Mouse (Mus musculus) cerebellum, adult (tissue): ENCODE data around the gene Pcyt1a.

Experiments used
- ATAC-seq: cut with Nextera tagmentation; 2 replicates; pipeline ENCODE4 v1.9.2; 2017; ENCODE audit warnings: mild to moderate bottlenecking, moderate library complexity, mixed read lengths; ENCODE audit not compliant: insufficient number of reproducible peaks, low FRiP score, low TSS enrichment

The Pcyt1a gene

DNA sequence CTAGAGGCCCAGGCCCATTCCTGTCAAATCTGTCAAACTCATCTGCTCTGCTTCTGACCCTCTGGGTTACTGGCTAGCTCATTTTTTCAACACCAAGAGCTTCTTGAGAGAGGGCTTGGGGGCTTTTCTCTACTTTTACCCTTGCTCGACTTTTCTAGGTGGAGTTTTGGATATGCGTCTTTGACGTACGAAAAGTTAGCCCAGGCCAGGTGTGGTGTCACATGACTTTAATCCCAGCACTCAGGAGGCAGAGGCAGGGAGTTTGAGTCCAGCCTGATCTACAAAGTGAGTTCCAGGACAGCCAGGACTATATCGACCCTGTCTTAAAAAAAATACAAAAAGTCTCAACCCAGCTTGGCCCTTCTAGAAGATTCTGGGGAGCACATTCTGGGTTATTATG lies 77.3 kb downstream of the Pcyt1a start:
- ATAC-seq, result no peak

DNA sequence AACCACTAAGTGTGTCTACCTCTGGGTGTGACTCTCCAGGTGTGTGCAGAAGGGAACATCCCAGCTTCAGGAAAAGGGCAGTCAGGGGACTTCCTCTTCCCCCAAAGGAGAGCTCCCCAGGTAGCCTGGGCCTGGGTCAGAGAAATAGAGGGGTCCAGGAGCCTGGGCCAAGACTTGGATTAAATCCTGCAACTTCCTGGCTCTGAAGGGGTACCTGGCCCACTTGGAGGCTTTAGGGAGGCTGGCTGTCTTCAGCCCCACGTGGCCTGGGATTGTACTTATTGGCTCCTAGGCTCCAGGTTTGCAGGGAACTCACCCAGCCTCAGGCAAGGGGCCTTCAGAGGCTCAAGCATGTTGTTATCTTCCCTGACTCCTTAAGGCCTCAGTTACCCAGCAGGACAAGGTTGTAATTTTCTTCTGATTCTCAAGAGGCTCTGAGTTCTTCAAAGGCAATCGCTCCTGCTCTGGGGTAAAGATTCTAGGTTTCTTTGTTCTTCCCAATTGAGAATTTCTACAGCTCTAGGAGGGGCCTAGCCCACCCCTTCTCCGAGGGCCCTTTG lies 77.9 kb downstream of the Pcyt1a start:
- no peak for ATAC-seq

DNA sequence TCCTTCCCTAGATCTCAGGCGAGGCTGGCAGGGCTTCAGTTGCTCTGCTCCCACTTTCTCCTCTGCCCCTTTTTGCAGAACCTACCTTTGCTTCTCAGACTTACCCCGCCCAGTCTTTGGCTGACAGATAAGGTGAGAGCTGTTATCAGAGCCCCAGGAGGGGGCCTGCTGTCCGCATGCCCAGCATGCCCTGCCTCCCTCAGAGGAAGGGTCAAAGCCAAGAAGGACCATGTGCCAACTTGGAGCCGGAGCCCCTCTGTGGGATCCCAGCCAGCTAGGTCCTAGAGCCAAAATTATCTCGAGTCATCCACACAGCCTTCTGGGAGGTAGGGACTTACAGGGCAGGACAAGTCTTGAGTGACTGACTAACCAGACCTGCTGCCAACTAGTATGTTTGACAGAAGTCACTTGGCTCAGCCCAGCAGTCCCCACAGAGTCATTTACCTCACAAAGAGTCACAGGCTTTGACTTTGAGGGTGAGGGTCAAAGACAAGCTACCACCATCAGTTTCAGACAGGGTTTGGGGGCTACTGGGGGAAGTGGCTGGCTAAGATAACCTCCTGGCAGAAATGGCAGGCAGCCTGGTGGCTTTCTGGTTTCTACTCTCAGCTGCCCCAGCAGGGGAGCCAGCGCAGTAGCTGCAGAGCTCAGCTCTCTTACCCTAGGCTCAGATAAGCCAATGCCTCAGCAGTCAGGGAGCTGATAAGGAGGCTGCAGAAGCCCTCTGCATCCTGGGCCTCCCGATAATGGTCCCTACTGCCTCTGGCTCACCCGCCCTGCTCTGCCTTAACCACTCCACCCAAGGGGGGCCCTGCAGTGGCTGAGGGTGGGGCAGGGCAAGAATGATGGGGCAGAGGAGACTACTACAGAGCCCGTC lies 78.6 kb downstream of the Pcyt1a start:
- ATAC-seq, result no peak

DNA sequence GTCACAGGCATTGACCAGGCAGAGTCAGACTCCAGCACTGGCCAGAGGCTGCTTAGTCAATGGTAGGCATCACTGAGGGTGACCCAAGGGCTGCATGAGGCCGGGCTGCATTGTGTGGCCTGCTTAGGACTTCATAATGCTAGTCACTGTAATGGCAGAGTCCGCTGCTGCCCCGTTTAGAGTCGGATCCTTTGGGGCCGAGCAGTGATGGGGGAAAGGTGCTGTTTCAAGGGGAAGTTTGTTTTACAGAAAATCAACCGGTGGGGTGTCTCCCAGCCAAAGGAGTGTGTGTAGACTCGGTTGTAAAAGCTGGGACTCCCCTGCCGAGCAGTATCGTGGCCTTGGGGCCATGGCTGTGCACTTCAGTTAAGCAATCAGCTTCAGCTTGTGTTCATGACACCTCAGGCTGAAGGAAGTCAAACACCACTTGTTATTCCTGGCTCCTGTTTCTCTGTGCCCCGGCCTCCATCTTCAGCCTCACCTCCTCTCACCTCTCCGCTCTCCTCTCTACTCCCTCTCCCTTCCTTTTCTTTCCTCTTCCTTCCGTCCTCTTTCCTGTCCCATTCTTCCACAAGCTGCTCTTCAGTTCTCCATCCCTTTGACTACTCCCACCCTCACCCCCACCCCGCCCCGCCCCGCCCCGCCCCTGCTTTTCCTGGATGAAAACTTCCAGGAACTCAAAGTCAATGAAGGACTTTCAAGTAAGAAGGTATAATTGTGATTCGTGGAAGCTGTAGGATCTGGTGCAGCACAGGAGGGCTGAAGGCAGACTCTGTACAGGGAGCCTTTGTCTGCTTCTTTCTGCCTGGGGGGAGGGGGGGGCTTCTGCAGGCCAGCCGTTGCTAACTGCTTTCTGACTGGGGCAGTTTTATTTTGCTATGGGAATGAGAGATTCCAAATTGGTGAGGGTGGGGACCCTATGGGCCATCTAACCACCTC lies 79.9 kb downstream of the Pcyt1a start:
- no peak for ATAC-seq

DNA sequence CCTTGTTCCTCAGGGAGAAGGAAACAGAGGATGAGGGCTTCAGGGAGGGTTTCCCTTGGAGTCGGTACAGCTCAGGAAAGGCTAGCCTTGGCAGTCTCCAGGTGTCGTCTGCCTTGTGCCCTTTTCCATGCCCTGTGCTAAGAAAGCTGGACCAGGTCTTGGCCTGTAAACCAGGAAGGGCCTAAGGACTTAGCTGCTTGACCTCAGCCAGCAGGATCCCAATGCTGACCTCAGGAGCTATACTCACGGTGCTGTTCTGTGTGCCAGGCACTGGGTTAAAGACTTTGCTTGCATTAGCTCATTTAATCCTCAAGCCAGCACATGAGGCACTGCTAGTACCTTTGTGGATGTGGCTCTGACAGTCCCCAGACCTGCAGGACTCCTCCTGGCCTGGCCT lies 80.6 kb downstream of the Pcyt1a start:
- ATAC-seq, result no peak

DNA sequence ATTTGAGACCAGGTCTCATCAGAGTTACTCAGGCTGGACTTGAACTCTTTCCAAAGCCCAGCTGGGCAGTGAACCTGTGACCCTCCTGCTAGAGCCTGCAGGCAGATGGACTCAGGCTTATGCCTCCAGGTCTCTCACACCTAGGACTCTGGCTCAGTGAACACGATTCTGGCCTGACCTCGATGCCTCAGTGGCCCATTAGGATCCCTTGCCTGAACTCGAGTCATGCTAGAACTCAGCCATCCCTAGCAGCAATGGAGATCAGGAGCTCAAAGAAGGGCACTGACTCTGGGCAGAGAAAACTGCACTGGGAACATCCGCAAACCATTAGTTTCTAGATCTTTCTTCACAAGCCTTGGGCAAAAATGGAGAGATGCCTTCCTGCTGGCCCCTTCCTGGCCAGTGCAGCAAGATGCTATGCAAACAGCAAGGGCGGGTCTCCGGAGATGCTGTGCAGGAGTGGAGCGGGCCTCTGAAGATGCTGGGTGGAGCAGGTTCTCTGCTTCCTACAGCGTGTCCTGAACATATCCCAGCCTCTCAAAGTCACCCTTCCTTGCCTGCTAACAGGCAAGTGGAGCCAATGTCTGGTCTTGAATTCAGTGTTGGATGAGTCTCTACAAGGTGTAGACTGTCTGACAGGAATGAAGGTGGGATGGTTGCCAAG lies 81.2 kb downstream of the Pcyt1a start:
- no peak for ATAC-seq

DNA sequence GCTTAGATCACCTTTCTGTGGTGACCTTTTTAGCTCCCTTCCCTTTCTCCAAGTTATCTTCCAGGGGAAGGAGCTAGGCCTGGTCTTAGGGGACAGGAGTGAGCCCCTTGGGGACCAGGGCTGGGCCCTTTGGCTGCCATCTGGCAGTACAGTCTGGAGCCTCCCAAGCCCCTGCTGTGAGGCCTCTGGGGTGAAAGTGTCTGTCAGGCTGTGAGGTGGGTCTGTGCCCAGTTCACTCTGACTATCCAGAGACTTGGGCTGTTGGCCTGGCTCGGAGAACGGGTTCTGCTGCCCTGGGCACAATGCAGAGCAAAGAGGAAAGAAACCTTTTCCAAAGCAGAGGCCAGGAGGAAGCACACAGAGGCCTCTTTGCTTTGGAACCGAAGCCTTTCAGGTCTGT lies 82.2 kb downstream of the Pcyt1a start:
- no peak for ATAC-seq

DNA sequence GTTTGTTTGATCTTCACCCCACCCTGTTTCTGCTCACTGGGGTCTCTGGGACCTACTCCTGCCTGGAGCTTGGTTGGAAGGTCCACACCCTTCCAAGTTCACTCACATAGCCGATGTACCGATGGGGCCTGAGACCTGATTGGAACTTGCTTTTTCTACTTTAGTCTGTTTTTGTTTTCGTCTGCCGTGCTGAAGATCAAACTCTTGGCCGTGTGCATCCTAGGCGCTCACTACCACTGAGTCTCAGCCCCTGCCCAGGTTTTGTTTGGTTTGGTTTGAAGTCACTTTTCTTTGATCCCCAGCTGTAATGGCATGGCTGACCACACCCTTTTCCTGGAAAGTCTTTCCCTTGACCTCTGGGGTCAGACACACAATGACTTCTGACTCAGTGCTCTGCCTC lies 82.7 kb downstream of the Pcyt1a start:
- ATAC-seq, result no peak

DNA sequence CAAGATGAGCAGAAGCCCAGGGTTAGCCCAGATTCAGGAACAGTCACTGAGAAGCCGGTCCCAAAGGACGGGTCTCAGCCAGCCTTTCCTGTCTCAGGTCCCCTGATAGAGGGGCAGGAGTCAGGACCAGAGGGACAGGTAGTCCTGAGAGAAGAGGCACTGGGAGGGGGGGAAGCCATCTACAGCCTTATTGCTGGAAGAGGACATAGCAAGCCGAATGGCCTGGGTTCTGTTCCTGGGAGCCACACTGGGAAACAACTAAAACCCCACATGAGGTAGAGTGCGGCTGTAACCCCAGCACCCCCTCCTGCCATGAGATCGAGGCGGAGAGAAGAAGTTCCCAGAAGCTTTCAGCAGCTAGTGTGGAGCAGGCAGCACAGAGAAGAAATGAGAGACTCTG lies 83.2 kb downstream of the Pcyt1a start:
- ATAC-seq, result no peak

DNA sequence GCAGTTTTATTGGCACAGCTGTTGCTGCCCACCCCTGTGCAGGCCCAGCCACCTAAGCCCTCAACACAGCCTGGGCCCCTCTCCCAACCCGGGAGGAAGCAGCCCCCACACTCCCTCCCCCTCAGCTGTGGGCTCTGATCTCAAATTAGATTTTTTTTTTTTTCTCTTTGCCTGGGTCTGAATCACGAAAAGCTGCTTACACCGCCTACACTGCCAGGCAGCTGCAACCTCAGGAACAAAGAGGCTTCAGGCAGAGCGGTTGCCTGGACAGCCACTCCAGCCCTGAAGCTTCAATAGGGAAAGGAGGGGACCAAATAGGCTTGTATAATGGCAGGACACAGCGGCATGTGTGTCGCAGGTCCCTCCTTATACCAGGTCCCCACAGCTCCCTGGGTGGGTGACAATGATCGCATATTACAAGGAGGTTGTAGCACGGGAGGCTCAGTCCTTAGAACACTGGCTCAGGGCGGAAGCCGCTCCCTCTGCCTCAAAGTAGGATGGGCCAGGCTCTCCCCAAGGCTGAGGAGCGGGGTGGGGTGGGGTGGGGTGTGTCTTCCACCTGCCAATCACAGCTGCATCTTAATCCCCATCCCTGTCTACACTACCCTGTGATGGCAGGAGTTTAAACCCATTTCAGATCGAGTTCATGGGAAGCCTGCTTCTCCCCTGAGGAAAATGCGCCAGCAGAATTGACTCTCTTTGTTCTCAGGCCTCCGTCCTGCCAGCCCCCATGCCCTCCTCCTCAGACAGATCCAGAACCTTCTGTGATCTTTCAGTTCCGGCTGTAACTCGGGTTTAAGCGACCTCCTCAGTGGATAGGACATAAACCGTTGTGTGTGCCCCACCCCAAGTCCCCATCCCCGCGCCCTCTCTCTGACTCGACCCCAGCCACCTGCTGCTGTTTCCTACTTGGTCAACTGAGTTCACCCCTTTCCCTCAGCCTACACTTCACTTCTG lies 85.6 kb downstream of the Pcyt1a start:
- ATAC-seq, result no peak

DNA sequence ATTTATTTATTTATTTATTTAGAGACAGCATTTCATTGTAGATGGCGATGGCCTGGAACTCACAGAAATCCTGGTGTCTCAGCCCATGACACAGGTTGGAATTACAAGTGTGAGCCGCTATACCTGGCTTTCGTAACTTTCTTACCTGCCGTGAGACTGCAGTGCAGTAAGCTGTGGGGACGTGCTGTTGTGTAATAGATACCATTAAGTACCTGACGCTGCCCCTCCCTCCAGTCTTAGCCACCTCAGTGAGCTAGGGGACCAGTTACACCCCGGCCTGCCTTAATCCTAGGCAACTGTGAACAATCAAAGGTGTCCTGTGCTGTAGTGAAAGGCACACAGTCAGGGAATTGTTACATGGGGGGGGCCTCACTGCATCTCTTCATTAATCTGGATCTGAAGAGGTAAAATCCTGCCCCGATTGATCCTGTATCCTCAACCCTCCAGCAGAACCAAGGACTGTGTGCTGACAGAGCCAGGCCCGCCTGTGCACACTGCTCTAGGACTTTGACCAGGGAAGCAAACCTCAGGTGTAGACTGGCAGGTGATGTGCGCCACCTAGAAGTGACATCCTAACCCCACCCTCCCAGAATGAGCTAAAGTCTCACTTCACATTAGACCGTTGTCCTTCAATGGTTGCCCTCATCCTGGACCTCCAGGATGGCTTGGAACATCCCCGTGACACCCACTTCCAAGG lies 87.2 kb downstream of the Pcyt1a start:
- ATAC-seq, result no peak

DNA sequence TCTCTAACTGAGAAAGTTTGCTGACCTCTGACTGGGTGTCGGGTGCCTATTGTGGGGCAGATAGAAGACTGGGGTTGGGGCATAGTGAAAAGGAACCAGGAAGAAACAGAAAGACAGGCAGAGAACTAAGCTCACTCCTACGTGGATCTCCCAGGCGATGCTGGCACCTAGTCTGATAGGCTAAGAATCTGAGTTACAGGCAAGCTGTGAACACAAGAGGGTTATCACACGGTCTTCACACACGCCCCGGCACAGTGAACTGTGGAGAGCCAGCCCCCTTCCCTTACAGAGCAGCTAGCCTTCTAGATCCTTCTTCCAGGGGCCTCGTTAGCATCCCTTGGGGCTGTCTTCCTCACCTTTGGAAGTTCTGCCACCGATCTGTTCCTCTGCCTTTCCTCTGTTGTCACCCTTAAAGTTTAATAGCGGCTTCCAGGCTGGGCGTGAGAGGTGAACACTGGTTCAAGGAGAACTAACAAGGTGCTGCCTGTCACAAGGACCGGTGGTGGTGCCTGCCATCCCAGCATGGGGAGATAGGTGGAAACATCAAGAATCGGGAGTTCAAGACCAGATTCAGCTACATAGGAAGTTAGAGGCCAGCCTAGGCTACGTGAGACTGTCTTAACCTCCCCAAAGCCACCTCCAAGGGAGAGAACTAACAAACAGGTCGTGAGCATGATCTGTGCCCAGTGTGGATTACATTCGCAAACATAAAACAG lies 89.1 kb downstream of the Pcyt1a start:
- no peak for ATAC-seq

DNA sequence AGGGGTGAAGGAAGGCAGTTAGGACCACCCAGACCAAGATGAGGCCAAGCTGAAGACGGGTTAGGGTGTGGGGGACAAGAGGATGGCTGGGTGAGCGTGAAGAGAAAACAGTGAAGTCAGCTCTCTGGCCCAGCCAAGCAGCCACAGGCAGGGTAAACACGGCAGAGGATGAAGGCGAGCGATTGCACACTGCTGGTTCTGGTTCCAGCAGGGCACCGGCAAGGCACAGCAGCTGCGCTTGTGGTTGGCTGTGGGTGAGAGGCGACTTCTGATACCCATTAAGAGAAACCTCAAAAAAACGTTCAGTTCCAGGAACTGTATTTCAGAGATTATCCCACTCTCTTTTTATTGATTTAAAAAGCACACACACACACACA lies 89.6 kb downstream of the Pcyt1a start:
- no peak for ATAC-seq

DNA sequence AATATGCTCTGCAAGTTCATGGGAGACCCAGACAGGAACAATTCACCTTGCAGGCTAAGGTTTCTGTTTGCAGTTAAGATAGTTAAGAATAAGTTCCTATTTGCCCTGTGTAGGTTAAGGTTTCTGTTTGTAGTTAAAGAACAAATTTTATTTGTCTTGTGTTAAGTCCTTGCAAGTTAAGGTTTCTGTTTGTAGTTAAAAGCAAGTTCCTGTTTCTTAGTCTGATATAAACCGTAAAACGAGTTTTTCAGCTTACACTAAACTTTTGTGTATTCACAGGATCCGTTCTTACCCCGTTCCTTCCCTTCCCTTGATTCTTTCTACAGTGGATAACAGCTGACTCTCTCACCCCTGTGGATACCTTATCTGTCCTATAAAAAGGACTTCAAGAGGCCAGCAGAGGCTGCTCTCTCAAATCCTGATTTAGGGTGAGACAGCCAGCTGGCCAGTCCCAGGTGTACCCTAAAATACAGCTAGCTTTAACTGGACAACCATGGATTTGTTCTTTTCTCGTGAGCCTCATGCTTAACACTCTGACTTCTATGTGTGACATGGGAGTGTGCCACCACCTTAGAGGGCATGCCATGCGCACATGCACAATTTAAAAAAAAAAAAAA lies 92.0 kb downstream of the Pcyt1a start:
- ATAC-seq, result no peak

DNA sequence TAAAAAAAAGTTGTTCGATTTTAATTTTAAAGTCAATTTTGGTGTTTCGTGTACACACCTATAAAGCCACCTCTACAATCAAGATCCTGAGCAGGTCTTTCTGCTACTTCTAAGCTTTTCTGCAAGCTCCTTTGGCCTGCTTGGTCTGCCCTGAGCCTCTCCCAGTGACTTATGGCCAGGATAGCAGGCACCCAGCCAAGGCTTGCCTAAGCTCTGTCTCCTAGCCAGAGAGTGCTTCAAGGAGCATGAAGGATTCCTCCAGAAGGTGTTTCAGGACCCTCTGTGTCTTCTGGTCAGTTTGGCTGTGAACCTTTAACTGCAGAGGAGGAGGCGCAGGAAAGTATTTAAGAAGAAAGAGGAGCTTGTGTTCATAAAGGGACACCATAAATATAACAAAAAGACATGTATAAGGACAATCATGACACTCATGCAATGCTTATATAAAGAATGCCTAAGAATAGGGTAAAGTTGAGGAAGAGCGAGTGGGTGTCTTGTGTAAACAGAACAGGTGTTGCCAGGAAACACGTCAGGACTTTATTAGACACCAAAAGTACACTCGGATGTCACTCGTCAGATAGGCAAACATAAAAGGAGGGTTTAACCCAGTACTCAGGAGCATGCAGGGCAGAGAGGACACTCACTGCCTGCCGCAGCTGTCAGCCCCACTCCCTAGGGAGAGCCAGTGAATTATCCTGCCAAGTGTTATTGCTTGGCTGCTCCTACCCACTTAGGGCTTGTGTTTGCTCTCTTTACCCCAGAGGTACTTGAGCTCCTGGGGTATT lies 92.9 kb downstream of the Pcyt1a start:
- peak; percentile 40; the same call in 1 of the 2 replicates for ATAC-seq

DNA sequence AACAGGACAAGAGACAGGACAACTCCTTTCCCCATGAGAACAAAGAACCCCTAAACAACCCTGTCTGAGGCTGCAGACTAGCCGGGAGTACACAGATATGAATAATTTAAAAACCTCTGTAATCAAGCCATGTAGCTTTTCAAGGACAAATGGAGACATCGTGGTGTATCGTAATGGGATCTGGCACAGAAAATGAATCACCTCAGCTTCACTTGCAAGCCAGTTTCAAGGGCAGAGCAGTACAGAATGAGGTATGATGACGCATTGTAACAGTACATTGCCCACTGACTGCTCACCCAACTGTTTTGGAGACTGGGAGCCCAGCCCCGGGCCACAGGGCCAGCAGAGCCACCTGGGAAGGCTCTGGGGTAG lies 93.5 kb downstream of the Pcyt1a start:
- no peak for ATAC-seq
